Mouse (Mus musculus): ENCODE measurements around the gene Olfr578. TPM values are rescaled to one million over a fixed set of nuclear protein-coding genes. Genes with fewer than 3 reads are reported as not detected.

Gene Olfr578
- polyA plus RNA-seq (2014; fragmentation: Nextera tagmentation; extraction: Ambion mirVana), result not detected in 2 replicates

DNA sequence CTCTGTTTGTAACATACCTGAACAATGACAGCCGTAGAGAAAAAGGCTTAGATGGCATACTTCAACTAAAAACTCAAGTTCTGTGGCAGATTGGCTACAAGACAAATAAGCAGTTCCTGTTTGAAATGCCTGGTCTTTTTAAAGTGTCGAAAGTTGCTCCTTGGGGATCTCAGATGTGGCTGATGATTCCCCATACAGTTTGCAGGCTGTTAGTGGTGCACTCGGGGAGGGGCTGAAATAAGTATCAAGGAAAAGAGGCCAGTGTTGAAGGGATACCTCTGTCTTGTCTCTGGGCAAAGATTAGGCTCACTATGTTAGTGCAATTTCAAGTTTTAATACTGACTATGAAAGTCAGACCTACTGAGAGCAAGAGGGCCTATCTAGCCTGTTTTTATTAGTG lies at the start of gene Olfr578:
Gene Olfr578, minus strand, starts transcription at position 101 of the 400 bp plus-strand sequence.
- Histone ChIP-seq H3K4me1 (ENCODE audit: control insufficient read depth in 2 of 2, insufficient read depth in 2 of 2, low read length in 2 of 2) (no peaks in the 10 kb centered on the region), H3K27ac (replicated peaks in 1 of 2; ENCODE audit: control insufficient read depth in 1 of 2, insufficient read depth in 1 of 2, low read depth in 2 of 2, low read length in 2 of 2) (no peak within 1 kb of the TSS), H3K9me3 (ENCODE audit: control insufficient read depth, low read length) (no peaks in the 10 kb centered on the region), H3K4me2 (ENCODE audit: low read length) (no peak within 1 kb of the TSS), H3K36me3 (ENCODE audit: control insufficient read depth, insufficient read depth, low read length) (no peaks in the 10 kb centered on the region), H3K4me3 (ENCODE audit: control insufficient read depth in 1 of 2, insufficient read depth in 1 of 2, low read depth in 1 of 2, low read length in 2 of 2) (no peak within 1 kb of the TSS), H3K9ac (ENCODE audit: low read length) (no peak within 1 kb of the TSS), H3K27me3 (ENCODE audit: control insufficient read depth, insufficient read depth, low read length) (no peaks in the 10 kb centered on the region)
- ATAC-seq (ENCODE audit: insufficient number of reproducible peaks, insufficient read depth, low FRiP score, low read depth), result no peak
- WGBS, result 38% methylated on average over 3 of the region's 3 CpGs

DNA sequence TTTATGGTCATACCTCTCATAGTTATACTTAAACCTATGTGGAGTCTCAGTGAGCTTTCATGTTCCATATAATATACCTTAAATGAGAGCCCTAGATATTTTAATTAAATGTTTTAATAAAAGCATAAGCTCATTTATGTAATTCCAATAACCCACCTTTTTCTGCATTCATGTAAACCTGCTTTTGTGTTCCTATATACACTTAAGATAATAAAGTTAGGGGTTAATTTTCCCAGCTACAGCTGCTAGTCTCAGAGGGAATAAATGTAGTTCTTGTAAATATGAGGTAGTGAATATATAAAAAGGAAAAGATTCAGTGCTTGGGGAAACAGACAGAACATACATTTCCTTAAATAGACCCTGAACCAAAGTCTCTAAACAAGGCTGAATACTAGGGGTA lies 48.6 kb upstream of the Olfr578 start, which contains the start of gene Olfr582:
Gene Olfr582, plus strand, starts transcription at position 301 of the 400 bp plus-strand sequence.
- Histone ChIP-seq H3K4me3 (ENCODE audit: control insufficient read depth in 1 of 2, insufficient read depth in 1 of 2, low read depth in 1 of 2, low read length in 2 of 2) (no peak within 1 kb of the TSS), H3K4me1 (ENCODE audit: control insufficient read depth in 2 of 2, insufficient read depth in 2 of 2, low read length in 2 of 2) (no peaks in the 10 kb centered on the region), H3K27me3 (ENCODE audit: control insufficient read depth, insufficient read depth, low read length) (no peaks in the 10 kb centered on the region), H3K9me3 (ENCODE audit: control insufficient read depth, low read length) (no peaks in the 10 kb centered on the region), H3K36me3 (ENCODE audit: control insufficient read depth, insufficient read depth, low read length) (no peaks in the 10 kb centered on the region), H3K4me2 (ENCODE audit: low read length) (no peak within 1 kb of the TSS), H3K9ac (ENCODE audit: low read length) (no peak within 1 kb of the TSS), H3K27ac (replicated peaks in 1 of 2; ENCODE audit: control insufficient read depth in 1 of 2, insufficient read depth in 1 of 2, low read depth in 2 of 2, low read length in 2 of 2) (no peak within 1 kb of the TSS)
- no peak for ATAC-seq (ENCODE audit: insufficient number of reproducible peaks, insufficient read depth, low FRiP score, low read depth)

DNA sequence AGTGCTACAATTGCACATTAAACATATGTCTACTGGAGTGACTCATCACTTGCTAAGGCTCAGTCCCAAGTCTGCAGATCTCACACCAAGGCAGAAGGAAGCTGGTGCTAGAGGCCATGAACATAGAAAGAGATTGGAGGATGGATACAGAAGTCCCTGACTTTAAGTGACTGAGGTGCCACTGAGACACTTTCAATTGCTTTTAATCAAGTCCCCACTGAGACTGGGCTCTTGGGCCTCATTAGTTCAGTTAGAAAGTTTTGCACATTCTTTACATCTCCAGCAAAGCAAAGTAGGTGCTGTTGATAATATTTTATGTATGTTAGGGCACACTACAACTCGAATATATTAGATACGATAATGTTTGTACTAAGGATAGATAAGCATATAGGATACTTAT lies 13.3 kb downstream of the Olfr578 start, which contains the start of gene Olfr577:
Gene Olfr577, minus strand, starts transcription at position 101 of the 400 bp plus-strand sequence.
- Histone ChIP-seq H3K27me3 (ENCODE audit: control insufficient read depth, insufficient read depth, low read length) (no peaks in the 10 kb centered on the region), H3K9ac (ENCODE audit: low read length) (no peak within 1 kb of the TSS), H3K4me1 (ENCODE audit: control insufficient read depth in 2 of 2, insufficient read depth in 2 of 2, low read length in 2 of 2) (no peaks in the 10 kb centered on the region), H3K36me3 (ENCODE audit: control insufficient read depth, insufficient read depth, low read length) (no peaks in the 10 kb centered on the region), H3K27ac (replicated peaks in 1 of 2; ENCODE audit: control insufficient read depth in 1 of 2, insufficient read depth in 1 of 2, low read depth in 2 of 2, low read length in 2 of 2) (no peak within 1 kb of the TSS), H3K4me3 (ENCODE audit: control insufficient read depth in 1 of 2, insufficient read depth in 1 of 2, low read depth in 1 of 2, low read length in 2 of 2) (no peak within 1 kb of the TSS), H3K4me2 (ENCODE audit: low read length) (no peak within 1 kb of the TSS), H3K9me3 (ENCODE audit: control insufficient read depth, low read length) (0 out of 2 replicates have a peak, but pooled peaks cover 5% of the 10 kb centered on the region)
- no peak for ATAC-seq (ENCODE audit: insufficient number of reproducible peaks, insufficient read depth, low FRiP score, low read depth)
- 69% methylated on average over 2 of the region's 2 CpGs for WGBS

DNA sequence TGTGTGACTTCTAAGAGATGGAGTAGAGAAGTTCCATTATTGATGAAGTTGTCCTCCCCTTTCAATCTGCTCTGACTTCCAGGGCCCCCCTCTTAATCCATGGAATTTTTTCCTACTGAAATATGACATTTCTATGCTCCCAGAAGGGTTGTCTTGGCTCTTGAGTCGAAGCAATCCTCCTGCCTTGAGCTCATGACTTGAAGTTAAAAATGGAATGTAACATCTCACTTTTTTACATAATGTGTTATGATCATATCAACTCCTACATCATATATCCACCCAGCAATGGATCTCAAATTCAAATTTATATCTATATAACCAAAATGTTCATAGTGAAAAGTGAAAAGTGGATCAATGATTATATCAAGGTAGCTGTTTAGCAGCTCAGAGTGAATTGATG lies 14.7 kb downstream of the Olfr578 start:
- Histone ChIP-seq H3K27ac (replicated peaks in 1 of 2; ENCODE audit: control insufficient read depth in 1 of 2, insufficient read depth in 1 of 2, low read depth in 2 of 2, low read length in 2 of 2) (no peak overlapping the region), H3K4me3 (ENCODE audit: control insufficient read depth in 1 of 2, insufficient read depth in 1 of 2, low read depth in 1 of 2, low read length in 2 of 2) (no peak overlapping the region), H3K4me2 (ENCODE audit: low read length) (no peak overlapping the region), H3K9me3 (ENCODE audit: control insufficient read depth, low read length) (no peaks in the 10 kb centered on the region), H3K9ac (ENCODE audit: low read length) (no peak overlapping the region), H3K27me3 (ENCODE audit: control insufficient read depth, insufficient read depth, low read length) (no peaks in the 10 kb centered on the region), H3K4me1 (ENCODE audit: control insufficient read depth in 2 of 2, insufficient read depth in 2 of 2, low read length in 2 of 2) (no peaks in the 10 kb centered on the region), H3K36me3 (ENCODE audit: control insufficient read depth, insufficient read depth, low read length) (no peaks in the 10 kb centered on the region)
- 47% methylated on average over 1 of the region's 1 CpGs for WGBS
- ATAC-seq (ENCODE audit: insufficient number of reproducible peaks, insufficient read depth, low FRiP score, low read depth), result no peak

DNA sequence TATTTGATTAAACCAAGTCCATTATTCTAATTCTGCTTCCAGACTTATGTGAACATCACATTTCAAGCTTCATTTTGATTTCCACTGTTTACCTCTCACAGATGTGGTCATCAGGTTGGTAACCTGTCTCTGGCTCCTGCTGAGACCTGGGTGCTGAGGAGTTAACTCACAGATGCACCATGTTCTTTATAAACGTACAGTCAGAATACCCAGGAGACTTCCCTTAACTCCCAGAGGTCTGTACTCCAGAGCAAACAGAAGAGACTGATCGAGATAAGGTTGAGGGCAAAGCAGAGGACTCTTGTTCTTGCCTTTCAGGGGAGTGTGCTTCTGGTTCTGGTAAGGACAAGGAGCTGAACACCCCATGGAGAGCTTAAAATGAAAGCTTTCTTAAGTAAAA lies 26.8 kb downstream of the Olfr578 start, which contains the start of gene Olfr576:
Gene Olfr576, plus strand, starts transcription at position 301 of the 400 bp plus-strand sequence.
- no peak for ATAC-seq (ENCODE audit: insufficient number of reproducible peaks, insufficient read depth, low FRiP score, low read depth)
- Histone ChIP-seq H3K4me1 (ENCODE audit: control insufficient read depth in 2 of 2, insufficient read depth in 2 of 2, low read length in 2 of 2) (no peaks in the 10 kb centered on the region), H3K36me3 (ENCODE audit: control insufficient read depth, insufficient read depth, low read length) (no peaks in the 10 kb centered on the region), H3K9ac (ENCODE audit: low read length) (no peak within 1 kb of the TSS), H3K4me2 (ENCODE audit: low read length) (no peak within 1 kb of the TSS), H3K27ac (replicated peaks in 1 of 2; ENCODE audit: control insufficient read depth in 1 of 2, insufficient read depth in 1 of 2, low read depth in 2 of 2, low read length in 2 of 2) (no peak within 1 kb of the TSS), H3K27me3 (ENCODE audit: control insufficient read depth, insufficient read depth, low read length) (no peaks in the 10 kb centered on the region), H3K4me3 (ENCODE audit: control insufficient read depth in 1 of 2, insufficient read depth in 1 of 2, low read depth in 1 of 2, low read length in 2 of 2) (no peak within 1 kb of the TSS), H3K9me3 (ENCODE audit: control insufficient read depth, low read length) (no peaks in the 10 kb centered on the region)
- WGBS, result 11% methylated on average over 2 of the region's 2 CpGs

DNA sequence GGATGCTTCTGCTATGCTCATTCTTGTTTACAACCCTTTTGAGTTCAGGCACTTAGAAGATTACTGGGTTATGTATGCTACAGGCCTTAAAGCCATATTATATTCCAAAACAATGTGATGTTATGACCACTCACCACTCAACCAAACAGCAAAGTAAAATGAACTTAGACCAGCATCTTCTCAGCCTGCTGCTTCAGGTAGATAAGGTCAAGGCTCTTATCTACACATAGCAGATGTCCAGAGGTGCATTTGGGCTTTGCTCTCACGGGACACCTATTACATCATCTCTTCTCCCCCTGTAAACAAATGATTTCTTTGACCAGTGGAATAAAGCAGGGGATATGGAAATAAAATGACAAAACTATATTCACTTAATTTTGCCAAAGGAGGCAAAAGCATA lies 30.5 kb downstream of the Olfr578 start, which contains the start of gene Olfr575:
Gene Olfr575, minus strand, starts transcription at position 183 of the 400 bp plus-strand sequence.
- Histone ChIP-seq H3K27me3 (ENCODE audit: control insufficient read depth, insufficient read depth, low read length) (no peaks in the 10 kb centered on the region), H3K4me2 (ENCODE audit: low read length) (no peak within 1 kb of the TSS), H3K27ac (replicated peaks in 1 of 2; ENCODE audit: control insufficient read depth in 1 of 2, insufficient read depth in 1 of 2, low read depth in 2 of 2, low read length in 2 of 2) (no peak within 1 kb of the TSS), H3K4me3 (ENCODE audit: control insufficient read depth in 1 of 2, insufficient read depth in 1 of 2, low read depth in 1 of 2, low read length in 2 of 2) (no peak within 1 kb of the TSS), H3K36me3 (ENCODE audit: control insufficient read depth, insufficient read depth, low read length) (no peaks in the 10 kb centered on the region), H3K4me1 (ENCODE audit: control insufficient read depth in 2 of 2, insufficient read depth in 2 of 2, low read length in 2 of 2) (no peaks in the 10 kb centered on the region), H3K9me3 (ENCODE audit: control insufficient read depth, low read length) (no peaks in the 10 kb centered on the region), H3K9ac (ENCODE audit: low read length) (no peak within 1 kb of the TSS)
- no peak for ATAC-seq (ENCODE audit: insufficient number of reproducible peaks, insufficient read depth, low FRiP score, low read depth)
- 40% methylated on average over 1 of the region's 1 CpGs for WGBS

DNA sequence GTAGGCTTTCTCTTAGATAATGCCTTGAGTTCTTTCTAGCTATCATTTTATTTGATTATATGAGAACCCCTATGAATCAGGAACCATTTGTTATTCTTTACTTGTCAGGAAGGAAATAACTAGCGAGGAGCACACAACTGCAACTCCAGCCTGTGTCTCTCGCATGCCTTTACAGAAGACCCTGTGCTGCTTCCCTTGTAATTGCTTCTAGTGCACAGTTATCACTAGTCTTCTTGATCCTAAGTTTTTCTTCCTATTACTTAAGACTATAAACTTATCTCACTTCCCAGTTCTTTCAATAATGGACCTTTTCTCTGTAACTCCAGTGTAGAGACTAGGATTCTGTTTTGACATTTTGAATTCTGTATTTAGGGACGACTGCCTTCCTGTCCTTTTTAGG lies 31.0 kb downstream of the Olfr578 start:
- no peak overlapping the region for H3K27ac ChIP-seq (replicated peaks in 1 of 2; ENCODE audit: control insufficient read depth in 1 of 2, insufficient read depth in 1 of 2, low read depth in 2 of 2, low read length in 2 of 2)
- H3K9me3 ChIP-seq (ENCODE audit: control insufficient read depth, low read length), result no peaks in the 10 kb centered on the region
- no peaks in the 10 kb centered on the region for H3K4me1 ChIP-seq (ENCODE audit: control insufficient read depth in 2 of 2, insufficient read depth in 2 of 2, low read length in 2 of 2)
- ATAC-seq (ENCODE audit: insufficient number of reproducible peaks, insufficient read depth, low FRiP score, low read depth), result no peak
- no peaks in the 10 kb centered on the region for H3K27me3 ChIP-seq (ENCODE audit: control insufficient read depth, insufficient read depth, low read length)
- no peak overlapping the region for H3K4me3 ChIP-seq (ENCODE audit: control insufficient read depth in 1 of 2, insufficient read depth in 1 of 2, low read depth in 1 of 2, low read length in 2 of 2)
- H3K36me3 ChIP-seq (ENCODE audit: control insufficient read depth, insufficient read depth, low read length), result no peaks in the 10 kb centered on the region
- H3K4me2 ChIP-seq (ENCODE audit: low read length), result no peak overlapping the region
- H3K9ac ChIP-seq (ENCODE audit: low read length), result no peak overlapping the region
- 59% methylated on average over 3 of the region's 3 CpGs for WGBS

DNA sequence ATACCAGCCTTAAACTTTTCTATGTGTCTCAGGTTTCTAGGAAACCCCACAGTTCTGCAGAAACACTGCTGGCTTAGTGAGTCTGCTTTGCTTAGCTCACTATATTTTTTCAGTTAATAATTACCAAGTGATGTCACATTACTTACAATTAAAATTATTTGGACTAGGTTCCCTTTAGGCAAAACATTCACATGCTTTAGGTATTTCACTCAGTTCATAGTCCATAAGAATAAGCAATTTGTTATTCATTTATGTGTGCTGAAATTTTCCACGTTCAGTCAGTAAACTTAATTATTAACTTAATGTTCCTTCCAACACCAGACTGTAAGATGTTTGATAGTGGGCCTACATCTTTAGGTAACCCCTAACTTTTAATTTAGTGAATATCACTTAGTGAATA lies 38.4 kb downstream of the Olfr578 start:
- no peak for ATAC-seq (ENCODE audit: insufficient number of reproducible peaks, insufficient read depth, low FRiP score, low read depth)
- 67% methylated on average over 1 of the region's 1 CpGs for WGBS

More for the DNA sequence above, 38.4 kb downstream of the Olfr578 start:
- Histone ChIP-seq H3K9me3 (ENCODE audit: control insufficient read depth, low read length) (no peaks in the 10 kb centered on the region), H3K9ac (ENCODE audit: low read length) (no peak overlapping the region), H3K27ac (replicated peaks in 1 of 2; ENCODE audit: control insufficient read depth in 1 of 2, insufficient read depth in 1 of 2, low read depth in 2 of 2, low read length in 2 of 2) (no peak overlapping the region), H3K4me2 (ENCODE audit: low read length) (no peak overlapping the region), H3K36me3 (ENCODE audit: control insufficient read depth, insufficient read depth, low read length) (no peaks in the 10 kb centered on the region), H3K27me3 (ENCODE audit: control insufficient read depth, insufficient read depth, low read length) (no peaks in the 10 kb centered on the region), H3K4me3 (ENCODE audit: control insufficient read depth in 1 of 2, insufficient read depth in 1 of 2, low read depth in 1 of 2, low read length in 2 of 2) (no peak overlapping the region), H3K4me1 (ENCODE audit: control insufficient read depth in 2 of 2, insufficient read depth in 2 of 2, low read length in 2 of 2) (no peaks in the 10 kb centered on the region)
